In genomic region chr2:32374191-32374590, GRCm38 (mm10) we compare ENCODE assay signal across 15 mouse cellular contexts. TPM values are rescaled to one million over a fixed set of nuclear protein-coding genes. Genes with fewer than 3 reads are reported as not detected.
"Had no signal": no experiment of that assay in that cellular context is flagged by ENCODE, and none has a peak within 500 bp of the region (broad histone marks: within the 10 kb centered on the region; RNA-seq: fewer than 3 reads in every experiment).

No protein-coding gene starts in this region.

- ATAC-seq: midbrain, embryonic 16.5 days had no signal

- H3K4me1 ChIP-seq: kidney, embryonic 15.5 days; liver, embryonic 13.5 days; midbrain, embryonic 12.5 days had no signal

- H3K4me2 ChIP-seq: kidney, embryonic 15.5 days; liver, embryonic 13.5 days; midbrain, embryonic 12.5 days had no signal

- H3K4me3 ChIP-seq: kidney, embryonic 15.5 days; liver, embryonic 13.5 days; midbrain, embryonic 12.5 days had no signal

- H3K27me3 ChIP-seq: kidney, embryonic 15.5 days; liver, embryonic 13.5 days had no signal

- H3K27ac ChIP-seq: kidney, embryonic 15.5 days; liver, embryonic 13.5 days; macrophage; midbrain, embryonic 12.5 days; stomach, postnatal 0 days had no signal

- DNase-seq: kidney, adult 8-10 months; kidney, postnatal 14 days; kidney, postnatal 4 days; liver, embryonic 13.5 days; lung, adult 2 months; thymus, adult 2 months; thymus, postnatal 14 days; thymus, postnatal 4 days had no signal

- H3K9me3 ChIP-seq: kidney, embryonic 15.5 days; liver, embryonic 13.5 days; midbrain, embryonic 12.5 days had no signal

- H3K9ac ChIP-seq: kidney, embryonic 15.5 days; liver, embryonic 13.5 days; midbrain, embryonic 12.5 days had no signal

RNA-seq across cellular contexts. Expression of gene Lcn2, which starts 13.9 kb away (rescaled TPM):
- polyA plus RNA-seq: limb, embryonic 11.5 days had no signal

RNA-seq across cellular contexts. Expression of gene Dnm1, which starts 21.1 kb away (rescaled TPM):
- total RNA-seq: monocyte, adult 5-6 weeks had no signal
